Comparison of ENCODE assay signal across 8 mouse cellular contexts in genomic region chr9:84032669-84033341, GRCm38 (mm10).
DNase-seq lines count a peak whose midpoint lies in the region; ATAC-seq and TF ChIP-seq lines count a peak whose summit lies in the region.

No protein-coding gene starts in this region.

- ATAC-seq in limb, embryonic 11.5 days (ENCODE audit: insufficient number of reproducible peaks, low FRiP score, low TSS enrichment, low read depth), result no peak
- no peak for ATAC-seq in limb, embryonic 12.5 days (ENCODE audit: insufficient number of reproducible peaks, insufficient read depth, low FRiP score, low TSS enrichment, low read depth)
- ATAC-seq in stomach, postnatal 0 days (ENCODE audit: low FRiP score, low TSS enrichment), result no peak

- no peak for TF ChIP-seq CTCF in stomach, postnatal 0 days (IDR thresholded peaks at IDR 0.05; ENCODE audit: low read depth)

- 12% methylated on average over 19 of the region's 19 CpGs for WGBS in limb, embryonic 11.5 days
- 20% methylated on average over 19 of the region's 19 CpGs for WGBS in limb, embryonic 10.5 days
- 14% methylated on average over 19 of the region's 19 CpGs for WGBS in limb, embryonic 12.5 days
- WGBS in stomach, postnatal 0 days, result 40% methylated on average over 19 of the region's 19 CpGs

- peak; percentile 36 for DNase-seq in limb, embryonic 11.5 days (ENCODE audit: low spot score)
- DNase-seq in limb, embryonic 10.5 days (ENCODE audit: low spot score), result no peak
- peak; percentile 92 for DNase-seq in heart, adult 11 months
- DNase-seq in stomach, postnatal 0 days (ENCODE audit: low spot score), result no peak
- DNase-seq in right cerebral cortex, postnatal 14 days, result no peak
- no peak for DNase-seq in right cerebral cortex, postnatal 36 days (ENCODE audit: low spot score in 2 of 2)
- DNase-seq in frontal cortex, postnatal 14 days (ENCODE audit: low spot score in 2 of 2), result no peak

- H3K4me1 ChIP-seq in limb, embryonic 11.5 days (ENCODE audit: control insufficient read depth, insufficient read depth, low read length), result no peaks in the 10 kb centered on the region
- H3K4me1 ChIP-seq in limb, embryonic 10.5 days, result peaks cover 12% of the 10 kb centered on the region
- peaks cover 26% of the 10 kb centered on the region for H3K4me1 ChIP-seq in limb, embryonic 12.5 days (replicated peaks)
- H3K4me1 ChIP-seq in stomach, postnatal 0 days (replicated peaks; ENCODE audit: control insufficient read depth, insufficient read depth), result no peaks in the 10 kb centered on the region

- H3K36me3 ChIP-seq in limb, embryonic 11.5 days (ENCODE audit: control insufficient read depth, insufficient read depth, low read length), result no peaks in the 10 kb centered on the region
- H3K36me3 ChIP-seq in limb, embryonic 10.5 days, result no peaks in the 10 kb centered on the region
- H3K36me3 ChIP-seq in limb, embryonic 12.5 days, result no peaks in the 10 kb centered on the region
- no peaks in the 10 kb centered on the region for H3K36me3 ChIP-seq in stomach, postnatal 0 days (ENCODE audit: control insufficient read depth, insufficient read depth, low read length)

- no peaks in the 10 kb centered on the region for H3K27me3 ChIP-seq in limb, embryonic 11.5 days (ENCODE audit: control insufficient read depth, insufficient read depth, low read length)
- H3K27me3 ChIP-seq in limb, embryonic 10.5 days (ENCODE audit: low read depth, poor library complexity, severe bottlenecking), result no peaks in the 10 kb centered on the region
- H3K27me3 ChIP-seq in limb, embryonic 12.5 days, result no peaks in the 10 kb centered on the region; the same call in 1 of the 2 replicates
- no peaks in the 10 kb centered on the region for H3K27me3 ChIP-seq in stomach, postnatal 0 days (ENCODE audit: control insufficient read depth, insufficient read depth, low read length)

- no peak overlapping the region for H3K4me3 ChIP-seq in limb, embryonic 11.5 days (ENCODE audit: low read depth, low read length)
- H3K4me3 ChIP-seq in limb, embryonic 10.5 days, result no peak overlapping the region; the same call in 1 of the 2 replicates
- H3K4me3 ChIP-seq in limb, embryonic 12.5 days (replicated peaks), result no peak overlapping the region
- no peak overlapping the region for H3K4me3 ChIP-seq in stomach, postnatal 0 days (ENCODE audit: low read depth, low read length)

- no peak for TF ChIP-seq EP300 in stomach, postnatal 0 days (optimal IDR thresholded peaks at IDR 0.05)

- no peak overlapping the region for H3K27ac ChIP-seq in limb, embryonic 11.5 days (replicated peaks; ENCODE audit: low read depth, low read length)
- no peak overlapping the region for H3K27ac ChIP-seq in limb, embryonic 10.5 days
- no peak overlapping the region for H3K27ac ChIP-seq in limb, embryonic 12.5 days
- H3K27ac ChIP-seq in stomach, postnatal 0 days (replicated peaks), result peak overlapping the region; percentile 30; the same call in 1 of the 2 replicates

- peak overlapping the region; percentile 5; the same call in 1 of the 2 replicates for H3K4me2 ChIP-seq in limb, embryonic 11.5 days (ENCODE audit: low read depth, severe bottlenecking)
- peak overlapping the region; percentile 29 for H3K4me2 ChIP-seq in limb, embryonic 12.5 days
- peak overlapping the region; percentile 14; the same call in 1 of the 2 replicates for H3K4me2 ChIP-seq in stomach, postnatal 0 days (replicated peaks; ENCODE audit: low read depth)

- no peaks in the 10 kb centered on the region for H3K9me3 ChIP-seq in limb, embryonic 11.5 days (ENCODE audit: control insufficient read depth, low read length)
- no peaks in the 10 kb centered on the region for H3K9me3 ChIP-seq in limb, embryonic 10.5 days (replicated peaks)
- H3K9me3 ChIP-seq in limb, embryonic 12.5 days, result no peaks in the 10 kb centered on the region
- H3K9me3 ChIP-seq in stomach, postnatal 0 days (ENCODE audit: control insufficient read depth, low read length), result no peaks in the 10 kb centered on the region

- H3K9ac ChIP-seq in limb, embryonic 11.5 days (ENCODE audit: low read length), result no peak overlapping the region
- no peak overlapping the region for H3K9ac ChIP-seq in limb, embryonic 12.5 days (replicated peaks)
- H3K9ac ChIP-seq in stomach, postnatal 0 days (ENCODE audit: low read length), result no peak overlapping the region

Comparison
In these comparisons a context has a peak if more than half of its experiments do, and no peak if none do; other contexts are left out.
1. DNase-seq: peak in limb, embryonic 11.5 days (single experiment) and heart, adult 11 months (single experiment); none in limb, embryonic 10.5 days (single experiment), stomach, postnatal 0 days (single experiment), right cerebral cortex, postnatal 14 days (single experiment), right cerebral cortex, postnatal 36 days (0 of 2) and frontal cortex, postnatal 14 days (0 of 2).
2. Peak in every context shown above with its lines, with median percentiles within 50 percentile points of each other: H3K4me2 ChIP-seq.